Mouse (Mus musculus): ENCODE measurements around the gene Sept11. TPM values are rescaled to one million over a fixed set of nuclear protein-coding genes. Genes with fewer than 3 reads are reported as not detected.
A peak's percentile ranks its signal among the peaks of the same experiment; 100 is the strongest.

Gene Sept11
- polyA plus RNA-seq, 1 experiment from 2014 or later: 178 TPM

GRCm38 (mm10) chr5:93126930-93127562, 33.8 kb downstream of the Sept11 start:
- Histone ChIP-seq H3K4me1 (replicated peaks; ENCODE audit: control insufficient read depth, insufficient read depth, low read length) (peaks cover 75% of the 10 kb centered on the region), H3K9ac (ENCODE audit: low read length) (no peak overlapping the region), H3K4me2 (ENCODE audit: low read length) (no peak overlapping the region), H3K36me3 (ENCODE audit: control insufficient read depth, insufficient read depth, low read length) (no peaks in the 10 kb centered on the region), H3K4me3 (ENCODE audit: low read depth, low read length) (no peak overlapping the region), H3K27me3 (replicated peaks; ENCODE audit: control insufficient read depth, insufficient read depth, low read length) (no peaks in the 10 kb centered on the region), H3K9me3 (ENCODE audit: control insufficient read depth, low read length) (no peaks in the 10 kb centered on the region), H3K27ac (ENCODE audit: low read depth) (peak overlapping the region; percentile 39; the same call in 1 of the 2 replicates)
- 69% methylated on average over 4 of the region's 4 CpGs for WGBS
- no peak for DNase-seq (ENCODE audit: low spot score)
- no peak for ATAC-seq (replicated peaks; ENCODE audit: low FRiP score, low TSS enrichment, low read depth)

DNA sequence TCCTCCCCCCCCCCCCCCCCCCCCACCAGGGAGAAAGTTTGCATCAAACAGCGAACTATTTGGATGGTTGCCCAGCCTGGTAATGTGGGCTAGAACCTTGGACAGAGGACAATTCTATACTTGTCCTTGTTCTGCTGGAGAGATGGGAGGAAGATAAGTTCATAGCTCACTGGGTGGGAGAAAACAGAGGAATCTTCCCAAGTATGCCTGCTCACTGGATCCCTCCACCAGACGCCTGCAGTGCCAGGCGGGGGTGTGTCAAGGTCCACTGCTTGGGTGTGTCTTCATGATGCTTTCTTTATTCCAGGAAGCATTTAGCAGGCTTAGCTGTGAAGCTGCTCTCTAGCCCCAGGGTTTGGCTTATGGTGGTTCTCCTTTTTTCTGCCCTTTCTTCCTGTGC, 34.5 kb downstream of the Sept11 start:
- H3K9ac ChIP-seq (ENCODE audit: low read length): no peak overlapping the region
- WGBS: 11% methylated on average over 3 of the region's 3 CpGs
- no peaks in the 10 kb centered on the region for H3K27me3 ChIP-seq (replicated peaks; ENCODE audit: control insufficient read depth, insufficient read depth, low read length)
- DNase-seq (ENCODE audit: low spot score): no peak
- H3K4me2 ChIP-seq (ENCODE audit: low read length): no peak overlapping the region
- H3K36me3 ChIP-seq (ENCODE audit: control insufficient read depth, insufficient read depth, low read length): no peaks in the 10 kb centered on the region
- 0 out of 2 replicates have a peak, but pooled peaks have one; percentile 13 for ATAC-seq (replicated peaks; ENCODE audit: low FRiP score, low TSS enrichment, low read depth)
- peak overlapping the region; percentile 43; the same call in 1 of the 2 replicates for H3K27ac ChIP-seq (ENCODE audit: low read depth)
- no peak overlapping the region for H3K4me3 ChIP-seq (ENCODE audit: low read depth, low read length)
- H3K9me3 ChIP-seq (ENCODE audit: control insufficient read depth, low read length): no peaks in the 10 kb centered on the region
- H3K4me1 ChIP-seq (replicated peaks; ENCODE audit: control insufficient read depth, insufficient read depth, low read length): peaks cover 80% of the 10 kb centered on the region

GRCm38 (mm10) chr5:93128765-93129164, 35.5 kb downstream of the Sept11 start:
- 72% methylated on average over 3 of the region's 3 CpGs for WGBS
- H3K27ac ChIP-seq (ENCODE audit: low read depth): peak overlapping the region; percentile 91; the same call in 1 of the 2 replicates

GRCm38 (mm10) chr5:93129953-93130352, 36.7 kb downstream of the Sept11 start:
- H3K36me3 ChIP-seq (ENCODE audit: control insufficient read depth, insufficient read depth, low read length): no peaks in the 10 kb centered on the region
- H3K4me1 ChIP-seq (replicated peaks; ENCODE audit: control insufficient read depth, insufficient read depth, low read length): peaks cover 85% of the 10 kb centered on the region
- peak overlapping the region; percentile 16; the same call in 1 of the 2 replicates for H3K4me2 ChIP-seq (ENCODE audit: low read length)
- H3K9me3 ChIP-seq (ENCODE audit: control insufficient read depth, low read length): no peaks in the 10 kb centered on the region
- no peak overlapping the region for H3K4me3 ChIP-seq (ENCODE audit: low read depth, low read length)
- ATAC-seq (replicated peaks; ENCODE audit: low FRiP score, low TSS enrichment, low read depth) (peak; percentile 82), DNase-seq (ENCODE audit: low spot score) (peak; percentile 72)
- no peaks in the 10 kb centered on the region for H3K27me3 ChIP-seq (replicated peaks; ENCODE audit: control insufficient read depth, insufficient read depth, low read length)
- peak overlapping the region; percentile 91 for H3K27ac ChIP-seq (ENCODE audit: low read depth)
- 9% methylated on average over 4 of the region's 4 CpGs for WGBS
- H3K9ac ChIP-seq (ENCODE audit: low read length): no peak overlapping the region

More at GRCm38 (mm10) chr5:93128765-93129164, 35.5 kb downstream of the Sept11 start:
- ATAC-seq (replicated peaks; ENCODE audit: low FRiP score, low TSS enrichment, low read depth) (no peak), DNase-seq (ENCODE audit: low spot score) (no peak)
- H3K27me3 ChIP-seq (replicated peaks; ENCODE audit: control insufficient read depth, insufficient read depth, low read length): no peaks in the 10 kb centered on the region
- H3K4me3 ChIP-seq (ENCODE audit: low read depth, low read length): no peak overlapping the region
- H3K36me3 ChIP-seq (ENCODE audit: control insufficient read depth, insufficient read depth, low read length): no peaks in the 10 kb centered on the region
- no peaks in the 10 kb centered on the region for H3K9me3 ChIP-seq (ENCODE audit: control insufficient read depth, low read length)
- H3K4me1 ChIP-seq (replicated peaks; ENCODE audit: control insufficient read depth, insufficient read depth, low read length): peaks cover 89% of the 10 kb centered on the region
- H3K9ac ChIP-seq (ENCODE audit: low read length): no peak overlapping the region
- no peak overlapping the region for H3K4me2 ChIP-seq (ENCODE audit: low read length)

GRCm38 (mm10) chr5:93131401-93131800, 38.2 kb downstream of the Sept11 start:
- no peak overlapping the region for H3K4me3 ChIP-seq (ENCODE audit: low read depth, low read length)
- WGBS: 45% methylated on average over 4 of the region's 4 CpGs
- no peak for DNase-seq (ENCODE audit: low spot score)
- ATAC-seq (replicated peaks; ENCODE audit: low FRiP score, low TSS enrichment, low read depth): no peak
- no peaks in the 10 kb centered on the region for H3K36me3 ChIP-seq (ENCODE audit: control insufficient read depth, insufficient read depth, low read length)
- peaks cover 78% of the 10 kb centered on the region for H3K4me1 ChIP-seq (replicated peaks; ENCODE audit: control insufficient read depth, insufficient read depth, low read length)
- no peak overlapping the region for H3K9ac ChIP-seq (ENCODE audit: low read length)
- H3K4me2 ChIP-seq (ENCODE audit: low read length): no peak overlapping the region
- no peaks in the 10 kb centered on the region for H3K9me3 ChIP-seq (ENCODE audit: control insufficient read depth, low read length)
- no peaks in the 10 kb centered on the region for H3K27me3 ChIP-seq (replicated peaks; ENCODE audit: control insufficient read depth, insufficient read depth, low read length)
- peak overlapping the region; percentile 91 for H3K27ac ChIP-seq (ENCODE audit: low read depth)

GRCm38 (mm10) chr5:93133445-93134244, 40.4 kb downstream of the Sept11 start:
- peak overlapping the region; percentile 30 for H3K4me2 ChIP-seq (ENCODE audit: low read length)
- no peak for ATAC-seq (replicated peaks; ENCODE audit: low FRiP score, low TSS enrichment, low read depth)
- 0 out of 2 replicates have a peak, but pooled peaks cover 6% of the 10 kb centered on the region for H3K36me3 ChIP-seq (ENCODE audit: control insufficient read depth, insufficient read depth, low read length)
- no peaks in the 10 kb centered on the region for H3K9me3 ChIP-seq (ENCODE audit: control insufficient read depth, low read length)
- no peak overlapping the region for H3K9ac ChIP-seq (ENCODE audit: low read length)
- no peaks in the 10 kb centered on the region for H3K27me3 ChIP-seq (replicated peaks; ENCODE audit: control insufficient read depth, insufficient read depth, low read length)
- peak overlapping the region; percentile 62; the same call in 1 of the 2 replicates for H3K27ac ChIP-seq (ENCODE audit: low read depth)
- H3K4me1 ChIP-seq (replicated peaks; ENCODE audit: control insufficient read depth, insufficient read depth, low read length): peaks cover 63% of the 10 kb centered on the region
- no peak for DNase-seq (ENCODE audit: low spot score)
- H3K4me3 ChIP-seq (ENCODE audit: low read depth, low read length): no peak overlapping the region
- WGBS: 33% methylated on average over 10 of the region's 10 CpGs

DNA sequence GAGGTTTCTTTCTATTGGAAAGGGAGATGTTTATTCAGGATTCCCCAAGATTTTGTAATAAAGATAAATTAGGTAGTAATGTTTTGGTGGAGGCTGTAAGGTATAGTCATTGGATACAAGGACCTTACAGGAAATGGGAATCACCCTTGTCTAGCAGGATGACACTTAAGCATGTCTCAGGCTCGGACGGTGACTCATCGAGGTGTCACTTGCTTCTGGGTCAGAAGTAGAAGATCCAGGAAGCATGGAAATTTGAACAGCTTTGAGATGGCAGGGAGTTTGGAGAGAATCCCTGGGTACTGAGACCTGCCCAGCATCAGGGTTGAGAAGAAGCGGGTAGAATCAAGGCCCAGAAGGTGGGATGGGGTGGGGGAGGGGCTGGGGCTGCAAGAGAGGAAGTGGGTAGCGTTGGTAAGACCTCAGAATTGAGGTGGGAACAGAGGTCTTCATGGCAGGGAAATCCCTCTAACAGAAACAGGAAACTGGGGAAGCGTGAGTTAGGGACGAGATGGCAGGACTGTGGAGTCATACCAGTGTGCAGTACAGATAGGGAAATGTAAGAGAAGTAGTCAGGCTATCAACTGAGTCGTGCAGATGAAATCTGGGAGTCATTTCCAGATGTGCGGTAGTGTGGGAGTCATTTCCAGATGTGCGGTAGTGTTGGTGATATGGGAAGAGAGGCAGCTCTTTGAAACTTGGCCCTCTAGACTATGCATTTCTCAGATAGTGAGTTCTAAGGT, 42.3 kb downstream of the Sept11 start:
- H3K9me3 ChIP-seq (ENCODE audit: control insufficient read depth, low read length): no peaks in the 10 kb centered on the region
- peaks cover 44% of the 10 kb centered on the region for H3K4me1 ChIP-seq (replicated peaks; ENCODE audit: control insufficient read depth, insufficient read depth, low read length)
- H3K27me3 ChIP-seq (replicated peaks; ENCODE audit: control insufficient read depth, insufficient read depth, low read length): no peaks in the 10 kb centered on the region
- WGBS: 78% methylated on average over 10 of the region's 10 CpGs
- no peak overlapping the region; the same call in 1 of the 2 replicates for H3K27ac ChIP-seq (ENCODE audit: low read depth)
- ATAC-seq (replicated peaks; ENCODE audit: low FRiP score, low TSS enrichment, low read depth) (no peak), DNase-seq (ENCODE audit: low spot score) (no peak)
- H3K4me2 ChIP-seq (ENCODE audit: low read length): no peak overlapping the region
- H3K36me3 ChIP-seq (ENCODE audit: control insufficient read depth, insufficient read depth, low read length): peaks cover 20% of the 10 kb centered on the region
- no peak overlapping the region for H3K9ac ChIP-seq (ENCODE audit: low read length)
- no peak overlapping the region for H3K4me3 ChIP-seq (ENCODE audit: low read depth, low read length)

DNA sequence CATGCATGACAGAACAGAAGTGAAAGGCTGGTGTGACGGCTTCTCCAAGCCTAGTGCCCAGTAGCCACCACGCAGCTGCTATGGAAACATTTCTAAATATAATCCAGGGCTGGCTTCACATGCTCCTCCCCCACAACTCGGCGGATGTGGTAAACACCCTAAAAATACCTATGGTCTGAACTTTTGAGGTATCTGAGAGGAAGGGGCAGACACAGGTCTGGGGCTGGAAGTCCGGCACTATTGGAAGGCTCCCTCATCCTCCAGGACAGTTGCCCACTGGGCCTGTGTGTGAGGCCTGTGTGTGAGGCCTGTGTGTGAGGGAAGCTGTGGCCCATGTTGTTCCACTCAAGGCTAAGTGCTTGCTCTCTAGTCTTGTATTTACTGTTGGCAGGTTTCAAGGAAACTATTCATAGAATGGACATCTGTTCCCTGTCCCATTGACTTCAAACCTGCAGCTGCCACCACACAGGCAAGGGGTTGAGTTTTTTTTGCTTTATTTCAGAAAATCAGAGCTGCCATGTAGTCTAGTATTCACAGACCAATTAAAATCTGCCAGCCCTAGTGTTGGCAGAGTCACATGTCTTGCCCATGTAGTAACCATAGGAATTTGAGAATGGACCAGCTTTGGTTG, 43.8 kb downstream of the Sept11 start:
- H3K4me1 ChIP-seq (replicated peaks; ENCODE audit: control insufficient read depth, insufficient read depth, low read length): peaks cover 29% of the 10 kb centered on the region
- ATAC-seq (replicated peaks; ENCODE audit: low FRiP score, low TSS enrichment, low read depth) (peak; percentile 53; the same call in 1 of the 2 replicates), DNase-seq (ENCODE audit: low spot score) (no peak)
- no peaks in the 10 kb centered on the region for H3K27me3 ChIP-seq (replicated peaks; ENCODE audit: control insufficient read depth, insufficient read depth, low read length)
- no peak overlapping the region for H3K4me3 ChIP-seq (ENCODE audit: low read depth, low read length)
- peaks cover 35% of the 10 kb centered on the region for H3K36me3 ChIP-seq (ENCODE audit: control insufficient read depth, insufficient read depth, low read length)
- H3K4me2 ChIP-seq (ENCODE audit: low read length): no peak overlapping the region
- 60% methylated on average over 5 of the region's 5 CpGs for whole genome bisulfite sequencing
- no peak overlapping the region for H3K9ac ChIP-seq (ENCODE audit: low read length)
- no peaks in the 10 kb centered on the region for H3K9me3 ChIP-seq (ENCODE audit: control insufficient read depth, low read length)
- H3K27ac ChIP-seq (ENCODE audit: low read depth): peak overlapping the region; percentile 59

All from intestine, embryonic 14.5 days (tissue).